Mouse (Mus musculus) large intestine, adult 2 months (tissue): Measurements from ENCODE around the gene Ccdc86. TPM values are rescaled to one million over a fixed set of nuclear protein-coding genes. Genes with fewer than 3 reads are reported as not detected.

Experiments used
- DNase-seq: peaks from one replicate; pipeline ENCODE4 v3.0.0-alpha.2; 2012; ENCODE audit warnings: low read depth, low spot score
- WGBS: fragments of 180-500 bp; shearing (Covaris S2); methylation state at CpG from one replicate; pipeline ENCODE4 v1.1.7; 2018; 5-methylcytosine and 5-hydroxymethylcytosine counted together
- polyA plus RNA-seq: library from polyadenylated mRNA; depleted of rRNA; stranded (reverse); fragments of >200 nt; gene quantifications from 2 replicates; pipeline ENCODE4 v1.2.3, GENCODE M21; 2012; rRNA removed

Gene Ccdc86
- polyA plus RNA-seq, 1 experiment, result 7.0 TPM

DNA sequence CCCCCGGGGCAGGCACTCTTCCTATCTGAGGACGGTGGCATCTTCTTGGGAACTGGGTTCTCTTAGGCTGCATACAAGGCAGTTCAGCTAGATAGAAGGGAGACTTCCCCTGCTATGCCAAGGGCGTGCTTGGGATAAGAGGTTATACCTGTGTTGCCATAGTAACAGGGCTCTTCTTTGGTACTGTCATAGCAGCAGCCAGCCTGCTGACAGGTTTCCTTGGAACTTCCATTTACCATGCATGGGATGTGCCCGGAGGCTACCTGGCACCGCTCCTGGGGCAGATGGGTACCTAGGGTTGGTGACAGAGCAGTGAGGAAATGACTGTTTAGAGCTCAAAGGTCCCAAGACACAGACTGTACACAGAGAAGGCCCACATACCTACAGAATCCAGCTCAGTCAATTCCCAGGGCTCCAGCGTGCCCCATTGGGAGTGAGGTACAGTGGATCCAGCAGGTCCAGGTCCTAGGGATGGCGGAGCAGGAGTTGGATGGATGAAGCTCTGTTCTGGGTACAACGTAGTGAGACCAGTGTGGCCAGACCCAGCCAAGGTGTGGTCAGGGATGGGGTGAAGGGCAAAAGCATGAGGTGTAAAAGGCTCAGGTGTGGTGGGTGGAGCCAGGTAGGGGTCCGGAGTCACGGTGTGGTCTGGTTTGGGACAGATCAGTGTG is 30.6 kb downstream of the Ccdc86 start:
- no peak for DNase-seq
- 77% methylated on average over 10 of the region's 10 CpGs for WGBS

DNA sequence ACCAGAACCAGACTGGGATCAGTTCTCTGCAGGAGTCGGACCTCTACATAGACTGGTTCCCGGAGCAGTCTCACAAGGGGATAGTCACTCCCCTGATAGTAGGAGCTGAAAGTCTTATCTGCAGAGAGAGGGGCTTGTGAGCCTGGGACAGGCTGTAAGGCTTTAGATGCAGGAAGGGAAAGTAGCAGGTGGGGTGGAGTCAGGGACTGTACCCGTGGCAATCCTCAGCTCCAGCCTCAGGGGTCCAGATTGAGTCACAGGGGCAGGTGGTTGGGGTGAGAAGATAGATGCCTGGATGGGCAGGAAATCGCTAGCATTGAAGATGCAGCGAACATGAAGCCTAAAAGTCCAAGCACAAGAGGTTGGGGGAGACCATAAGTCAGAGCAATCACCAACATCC is 32.6 kb downstream of the Ccdc86 start:
- WGBS, result 63% methylated on average over 5 of the region's 5 CpGs
- DNase-seq, result no peak

- DNase-seq, result no peak
- 83% methylated on average over 2 of the region's 2 CpGs for WGBS
Observed at GRCm38 (mm10) chr19:10914870-10915269, 34.2 kb downstream of the Ccdc86 start.

DNA sequence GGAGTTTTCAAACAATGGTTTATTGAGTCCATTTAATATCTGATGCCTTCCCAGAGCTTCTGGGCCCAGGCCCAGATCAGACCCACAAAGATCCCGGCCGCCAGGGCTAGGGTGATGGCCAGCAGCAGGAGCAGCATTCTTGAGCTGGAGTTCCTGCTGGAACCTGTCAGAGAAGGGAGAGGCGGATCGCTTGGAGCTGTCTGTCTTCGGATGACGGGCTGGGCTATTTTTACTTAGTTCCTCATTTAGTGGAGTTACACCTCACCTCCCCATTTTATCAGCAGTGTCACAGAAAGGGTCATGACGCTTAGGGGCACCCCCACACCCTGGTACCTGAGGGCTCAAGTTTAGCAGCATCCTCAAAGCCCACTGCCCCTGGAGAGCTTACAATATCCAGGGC is 34.8 kb downstream of the Ccdc86 start:
- no peak for DNase-seq
- 62% methylated on average over 7 of the region's 7 CpGs for WGBS

DNA sequence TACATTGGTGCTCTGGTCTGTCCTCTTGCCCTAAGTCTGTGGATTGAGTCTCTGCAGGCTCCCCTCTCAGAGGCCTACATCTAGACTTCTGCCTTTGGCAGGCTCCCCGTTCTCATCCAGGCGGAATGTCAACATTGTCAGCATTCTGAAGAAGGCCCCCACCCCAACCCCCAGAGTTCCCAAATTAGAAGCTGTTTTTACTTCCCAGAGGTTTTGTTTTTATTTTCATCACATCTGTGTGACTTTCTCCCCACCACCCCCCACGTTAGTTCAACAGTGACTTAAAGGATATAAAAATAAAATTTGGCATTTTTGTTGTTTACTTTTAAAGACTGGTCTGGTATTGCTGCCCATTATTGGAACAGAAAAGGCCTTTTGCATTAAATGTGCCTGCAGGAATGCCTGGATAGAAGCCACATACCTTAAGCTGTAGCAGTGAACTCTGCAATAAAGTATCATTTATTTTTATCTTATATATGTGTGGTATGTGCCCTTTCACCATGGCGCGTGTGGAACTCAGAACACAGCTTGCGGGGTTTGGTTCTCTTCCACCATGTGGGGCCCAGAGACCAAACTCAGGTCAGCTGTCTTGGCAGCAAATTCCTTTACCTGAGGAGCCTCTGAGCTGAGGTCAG is 39.9 kb downstream of the Ccdc86 start:
- no peak for DNase-seq
- 72% methylated on average over 6 of the region's 6 CpGs for WGBS

- WGBS, result 43% methylated on average over 3 of the region's 3 CpGs
- DNase-seq, result no peak
Observed at GRCm38 (mm10) chr19:10907891-10908290, 41.2 kb downstream of the Ccdc86 start.

DNA sequence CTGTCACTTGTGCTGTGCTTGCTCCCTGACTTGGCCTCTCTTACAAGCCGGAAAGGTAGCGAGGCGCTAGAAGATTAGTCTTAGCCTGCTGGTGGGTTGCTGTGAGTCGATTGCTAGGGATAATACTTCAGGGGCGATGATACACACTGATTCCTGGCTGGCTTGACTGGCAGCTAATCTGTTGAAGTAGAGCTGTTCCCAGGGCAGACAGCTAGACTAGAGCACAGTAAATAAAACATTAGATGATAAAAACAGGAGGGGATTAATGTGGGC is 43.4 kb downstream of the Ccdc86 start:
- 66% methylated on average over 5 of the region's 5 CpGs for WGBS
- DNase-seq, result no peak

- WGBS, result 49% methylated on average over 7 of the region's 7 CpGs
- no peak for DNase-seq
Observed at GRCm38 (mm10) chr19:10904927-10905727, 43.9 kb downstream of the Ccdc86 start.

DNA sequence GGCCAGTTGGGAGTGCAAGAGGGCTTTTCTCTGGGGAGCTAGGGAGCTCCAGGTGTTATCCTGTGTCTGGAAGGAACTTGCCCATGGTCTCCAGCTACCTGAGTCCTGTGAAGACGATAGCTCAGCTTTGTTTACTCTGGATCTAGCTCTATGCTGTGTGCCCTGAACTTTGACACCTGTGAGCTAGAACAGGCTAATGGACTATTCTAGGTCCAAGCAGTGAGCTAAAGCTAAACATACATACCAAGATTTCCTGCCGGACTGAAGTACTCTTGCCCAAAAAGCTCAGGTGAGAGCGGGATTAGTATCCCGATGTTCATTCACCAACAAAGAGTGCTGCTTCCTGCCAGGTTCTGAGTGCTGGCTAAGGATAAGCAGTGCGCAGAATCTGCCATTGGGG is 44.6 kb downstream of the Ccdc86 start:
- DNase-seq, result no peak
- 63% methylated on average over 5 of the region's 5 CpGs for WGBS

DNA sequence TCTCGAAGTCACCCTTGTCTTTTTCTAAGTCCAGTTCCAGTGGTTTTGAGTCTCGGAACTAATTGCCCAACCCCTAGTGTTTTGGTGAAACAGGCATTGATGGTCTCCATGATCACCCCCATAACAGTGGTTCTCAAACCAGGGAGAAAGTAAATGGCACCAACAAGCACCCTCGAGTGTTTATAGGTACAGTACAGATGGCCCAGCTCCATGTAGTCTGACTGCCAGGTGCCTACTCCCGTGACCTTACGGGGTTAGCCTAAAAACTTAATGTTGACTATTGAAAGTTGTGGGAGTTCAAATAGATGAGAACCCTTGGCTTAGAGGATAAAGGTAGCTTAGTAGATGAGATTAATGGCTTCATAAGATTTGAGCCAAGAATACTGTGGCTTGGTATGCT is 48.0 kb downstream of the Ccdc86 start:
- DNase-seq, result no peak
- WGBS, result 84% methylated on average over 5 of the region's 5 CpGs

GRCm38 (mm10) chr19:10900315-10900714 is 48.8 kb downstream of the Ccdc86 start:
- 74% methylated on average over 6 of the region's 6 CpGs for WGBS
- DNase-seq, result no peak

- 78% methylated on average over 8 of the region's 8 CpGs for WGBS
- no peak for DNase-seq
Observed at GRCm38 (mm10) chr19:10897491-10897890, 51.6 kb downstream of the Ccdc86 start.

- DNase-seq, result no peak
- 52% methylated on average over 7 of the region's 7 CpGs for WGBS
Observed at GRCm38 (mm10) chr19:10896849-10897248, 52.2 kb downstream of the Ccdc86 start.

DNA sequence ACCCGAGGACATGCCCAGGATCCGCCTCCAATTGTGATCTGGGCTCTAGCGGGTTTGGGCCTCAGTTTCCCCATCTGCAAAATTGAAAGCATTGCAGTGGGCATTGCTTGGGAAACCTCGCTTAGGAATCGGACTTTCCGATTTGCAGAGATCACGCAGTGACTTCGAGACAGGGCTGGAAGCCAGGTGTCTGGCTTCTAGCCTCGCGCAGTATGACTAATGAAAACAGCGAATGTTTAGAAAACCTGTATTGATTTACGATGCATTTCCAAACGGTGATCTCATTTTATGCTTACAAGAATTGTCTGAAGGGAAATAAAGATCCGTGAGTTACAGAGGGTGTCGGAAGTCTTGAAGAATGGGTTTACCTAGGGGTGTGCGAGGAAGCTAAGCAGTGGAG is 53.4 kb downstream of the Ccdc86 start:
- WGBS, result under 1% methylated on average over 16 of the region's 16 CpGs
- DNase-seq, result no peak

GRCm38 (mm10) chr19:10895016-10895528 is 54.0 kb downstream of the Ccdc86 start, which contains the start of gene Prpf19:
Gene Prpf19, plus strand, starts transcription at chr19:10895231.
- WGBS, result under 1% methylated on average over 43 of the region's 43 CpGs
- peak; percentile 95 for DNase-seq

- DNase-seq, result no peak
- 80% methylated on average over 3 of the region's 3 CpGs for WGBS
Observed at GRCm38 (mm10) chr19:10892201-10892600, 56.9 kb downstream of the Ccdc86 start.

Other genes with a start within 250 kb of the Ccdc86 start
- gene Cd5, start 210.3 kb downstream of the Ccdc86 start, polyA plus RNA-seq, result 4.1 and 4.8 TPM in 2 replicates
- gene Cd6, start 119.2 kb downstream of the Ccdc86 start, polyA plus RNA-seq, result 5.6 and 7.3 TPM in 2 replicates
- 10.1 and 14.6 TPM in 2 replicates for gene Slc15a3, start 109.5 kb downstream of the Ccdc86 start, polyA plus RNA-seq
- 5.3 and 5.7 TPM in 2 replicates for gene Tmem132a, start 79.3 kb downstream of the Ccdc86 start, polyA plus RNA-seq
- gene Tmem109, start 67.3 kb downstream of the Ccdc86 start, polyA plus RNA-seq, result 41.7 and 49.4 TPM in 2 replicates
- 174 and 229 TPM in 2 replicates for gene Prpf19, start 54.0 kb downstream of the Ccdc86 start, polyA plus RNA-seq
- gene Zp1, start 28.6 kb downstream of the Ccdc86 start, polyA plus RNA-seq, result 0.30 and 0.35 TPM in 2 replicates
- 0.77 and 0.86 TPM in 2 replicates for gene Ptgdr2, start 12.1 kb downstream of the Ccdc86 start, polyA plus RNA-seq
- gene Ms4a10, start 25.4 kb upstream of the Ccdc86 start, polyA plus RNA-seq, result 67.1 and 273 TPM in 2 replicates
- 0.73 and 2.2 TPM in 2 replicates for gene Ms4a15, start 44.0 kb upstream of the Ccdc86 start, polyA plus RNA-seq
- gene Ms4a18, start 68.8 kb upstream of the Ccdc86 start, polyA plus RNA-seq, result 103 and 159 TPM in 2 replicates
- 542 and 606 TPM in 2 replicates for gene Ms4a8a, start 131.8 kb upstream of the Ccdc86 start, polyA plus RNA-seq
- not detected in 2 replicates for gene 1700017D01Rik, start 181.6 kb upstream of the Ccdc86 start, polyA plus RNA-seq
- not detected in 2 replicates for gene 1700025F22Rik, start 216.1 kb upstream of the Ccdc86 start, polyA plus RNA-seq
- gene Ms4a13, start 247.5 kb upstream of the Ccdc86 start, polyA plus RNA-seq, result not detected in 2 replicates